Comparison of ENCODE assay signal across 8 mouse cellular contexts in genomic region chr10:83183634-83184479, GRCm38 (mm10).
DNase-seq lines count a peak whose midpoint lies in the region; ATAC-seq and TF ChIP-seq lines count a peak whose summit lies in the region.

No protein-coding gene starts in this region.

- no peak for TF ChIP-seq POLR2A in CH12.LX (IDR thresholded peaks at IDR 0.05; ENCODE audit: low read depth, low read length)

- no peaks in the 10 kb centered on the region for H3K27me3 ChIP-seq in heart, embryonic 16.5 days (ENCODE audit: control insufficient read depth, insufficient read depth, low read length)
- no peaks in the 10 kb centered on the region for H3K27me3 ChIP-seq in CH12.LX (replicated peaks)
- no peaks in the 10 kb centered on the region for H3K27me3 ChIP-seq in limb, embryonic 11.5 days (ENCODE audit: control insufficient read depth, insufficient read depth, low read length)

- peaks cover 22% of the 10 kb centered on the region for H3K4me1 ChIP-seq in heart, embryonic 16.5 days (ENCODE audit: control insufficient read depth, insufficient read depth, low read length)
- H3K4me1 ChIP-seq in CH12.LX (ENCODE audit: control insufficient read depth in 1 of 2, insufficient read depth in 2 of 2), result peaks cover 11 to 44% of the 10 kb centered on the region in 2 experiments
- peaks cover 6% of the 10 kb centered on the region for H3K4me1 ChIP-seq in limb, embryonic 11.5 days (ENCODE audit: control insufficient read depth, insufficient read depth, low read length)

- H3K79me2 ChIP-seq in CH12.LX (replicated peaks; ENCODE audit: control insufficient read depth, extremely low read depth, insufficient read depth, poor library complexity, severe bottlenecking), result no peaks in the 10 kb centered on the region

- ATAC-seq in heart, embryonic 16.5 days (replicated peaks; ENCODE audit: extremely low read depth, insufficient read depth, low FRiP score), result peak; percentile 38; the same call in 1 of the 2 replicates
- 0 out of 2 replicates have a peak, but pooled peaks have one; percentile 23 for ATAC-seq in limb, embryonic 11.5 days (ENCODE audit: insufficient number of reproducible peaks, low FRiP score, low TSS enrichment, low read depth)

- H3K36me3 ChIP-seq in heart, embryonic 16.5 days (ENCODE audit: control insufficient read depth, insufficient read depth), result no peaks in the 10 kb centered on the region
- H3K36me3 ChIP-seq in CH12.LX (replicated peaks in 1 of 2; ENCODE audit: control insufficient read depth in 1 of 2, insufficient read depth in 1 of 2, low read length in 1 of 2), result no peaks in the 10 kb centered on the region
- H3K36me3 ChIP-seq in limb, embryonic 11.5 days (ENCODE audit: control insufficient read depth, insufficient read depth, low read length), result no peaks in the 10 kb centered on the region

- no peak overlapping the region for H3K9ac ChIP-seq in heart, embryonic 16.5 days (ENCODE audit: low read length)
- no peak overlapping the region for H3K9ac ChIP-seq in CH12.LX (ENCODE audit: insufficient read depth, low read depth)
- H3K9ac ChIP-seq in limb, embryonic 11.5 days (ENCODE audit: low read length), result no peak overlapping the region

- dilution Hi-C loops in CH12.LX (cut with MboI; ENCODE audit: extremely low pct_ligation_motif_present, extremely low pct_unique_long_range_greater_than_20kb, low sequenced_read_pairs), result no loop called here

- TF ChIP-seq RAD21 in CH12.LX (IDR thresholded peaks at IDR 0.05; ENCODE audit: low read depth, low read length), result no peak

- no peak for DNase-seq in heart, postnatal 36 days
- DNase-seq in CH12.LX (ENCODE audit: extremely low read depth), result peak; percentile 41
- DNase-seq in limb, embryonic 11.5 days (ENCODE audit: low spot score), result no peak
- DNase-seq in neural tube, embryonic 10.5 days (ENCODE audit: extremely low spot score, low spot score), result peak; percentile 28
- DNase-seq in adrenal gland, adult 2 months, result no peak
- DNase-seq in gastrocnemius, adult 8-10 months (ENCODE audit: low spot score in 2 of 2), result no peak
- no peak for DNase-seq in left cerebral cortex, adult 9 months (ENCODE audit: low spot score in 2 of 2)

- in situ Hi-C loops in CH12.LX (cut with MboI; ENCODE audit: low pct_ligation_motif_present, low pct_unique_long_range_greater_than_20kb, low sequenced_read_pairs), result no loop called here

- H3K27ac ChIP-seq in heart, embryonic 16.5 days (ENCODE audit: low read length), result peak overlapping the region; percentile 33; the same call in 1 of the 2 replicates
- H3K27ac ChIP-seq in CH12.LX (ENCODE audit: insufficient read depth, low read depth), result no peak overlapping the region
- H3K27ac ChIP-seq in limb, embryonic 11.5 days (replicated peaks; ENCODE audit: low read depth, low read length), result no peak overlapping the region

- H3K9me3 ChIP-seq in heart, embryonic 16.5 days (replicated peaks; ENCODE audit: control insufficient read depth, low read length), result peaks cover 5% of the 10 kb centered on the region
- peaks cover 2% of the 10 kb centered on the region for H3K9me3 ChIP-seq in CH12.LX (replicated peaks; ENCODE audit: low read length)
- no peaks in the 10 kb centered on the region for H3K9me3 ChIP-seq in limb, embryonic 11.5 days (ENCODE audit: control insufficient read depth, low read length)

- intact Hi-C loops in heart, postnatal 36 days (cut with DNase I), result loop anchor here (2.0 to 5.0 kb wide), 3 partner anchors 82 to 275 kb away; partner anchors contain the start of gene Chst11

- WGBS in heart, embryonic 16.5 days, result 45% methylated on average over 12 of the region's 12 CpGs
- 70% methylated on average over 12 of the region's 12 CpGs for WGBS in limb, embryonic 11.5 days

- no peak for TF ChIP-seq EP300 in CH12.LX (IDR thresholded peaks at IDR 0.05; ENCODE audit: low read length)

- no peak overlapping the region for H3K4me3 ChIP-seq in heart, embryonic 16.5 days (ENCODE audit: low read length)
- H3K4me3 ChIP-seq in CH12.LX (replicated peaks in 1 of 3; ENCODE audit: low read depth in 2 of 3, low read length in 2 of 3, poor library complexity in 1 of 3), result no peak overlapping the region
- H3K4me3 ChIP-seq in limb, embryonic 11.5 days (ENCODE audit: low read depth, low read length), result no peak overlapping the region

- no peak for TF ChIP-seq CTCF in CH12.LX (conservative IDR thresholded peaks at IDR 0.05 in 1 of 2, IDR thresholded peaks at IDR 0.05 in 1 of 2; ENCODE audit: low read depth in 2 of 2, low read length in 2 of 2)

- H3K4me2 ChIP-seq in heart, embryonic 16.5 days (ENCODE audit: low read depth, low read length), result no peak overlapping the region
- H3K4me2 ChIP-seq in CH12.LX (ENCODE audit: insufficient read depth, low read depth, poor library complexity, severe bottlenecking), result no peak overlapping the region
- H3K4me2 ChIP-seq in limb, embryonic 11.5 days (ENCODE audit: low read depth, severe bottlenecking), result no peak overlapping the region

TF ChIP-seq in CH12.LX, 34 proteins besides CTCF, POLR2A, EP300 and RAD21:
- TF ChIP-seq HCFC1 (IDR thresholded peaks at IDR 0.05; ENCODE audit: low read depth, low read length) (no peak), E2F4 (IDR thresholded peaks at IDR 0.05; ENCODE audit: insufficient replicate concordance, low read depth, low read length) (no peak), USF1 (IDR thresholded peaks at IDR 0.05; ENCODE audit: low read depth, low read length) (no peak), ELF1 (IDR thresholded peaks at IDR 0.05; ENCODE audit: low read depth, low read length) (no peak), ETS1 (conservative IDR thresholded peaks at IDR 0.05; ENCODE audit: low read depth, low read length) (no peak), ZMIZ1 (IDR thresholded peaks at IDR 0.05; ENCODE audit: low read depth, low read length) (no peak), CHD1 (IDR thresholded peaks at IDR 0.05; ENCODE audit: low read depth, low read length) (no peak), MAZ (IDR thresholded peaks at IDR 0.05; ENCODE audit: low read depth, low read length) (no peak), CHD2 (IDR thresholded peaks at IDR 0.05; ENCODE audit: low read length) (no peak), JUN (IDR thresholded peaks at IDR 0.05; ENCODE audit: insufficient read depth, low read depth, low read length) (no peak), JUND (conservative IDR thresholded peaks at IDR 0.05; ENCODE audit: low read depth, low read length) (no peak), MAFK (IDR thresholded peaks at IDR 0.05; ENCODE audit: insufficient replicate concordance, low read length) (no peak), MXI1 (IDR thresholded peaks at IDR 0.05; ENCODE audit: low read depth, low read length) (no peak), MAX (IDR thresholded peaks at IDR 0.05; ENCODE audit: low read length) (no peak), USF2 (conservative IDR thresholded peaks at IDR 0.05; ENCODE audit: low read depth, low read length) (no peak), TBP (conservative IDR thresholded peaks at IDR 0.05; ENCODE audit: low read depth, low read length) (no peak), MYC (IDR thresholded peaks at IDR 0.05; ENCODE audit: low read depth, low read length) (no peak)

Comparison
In these comparisons a context has a peak if more than half of its experiments do, and no peak if none do; other contexts are left out.
1. DNase-seq: peak in CH12.LX (single experiment) and neural tube, embryonic 10.5 days (single experiment); none in heart, postnatal 36 days (0 of 2), limb, embryonic 11.5 days (single experiment), adrenal gland, adult 2 months (single experiment), gastrocnemius, adult 8-10 months (0 of 2) and left cerebral cortex, adult 9 months (0 of 2).